In the genomic region with DNA sequence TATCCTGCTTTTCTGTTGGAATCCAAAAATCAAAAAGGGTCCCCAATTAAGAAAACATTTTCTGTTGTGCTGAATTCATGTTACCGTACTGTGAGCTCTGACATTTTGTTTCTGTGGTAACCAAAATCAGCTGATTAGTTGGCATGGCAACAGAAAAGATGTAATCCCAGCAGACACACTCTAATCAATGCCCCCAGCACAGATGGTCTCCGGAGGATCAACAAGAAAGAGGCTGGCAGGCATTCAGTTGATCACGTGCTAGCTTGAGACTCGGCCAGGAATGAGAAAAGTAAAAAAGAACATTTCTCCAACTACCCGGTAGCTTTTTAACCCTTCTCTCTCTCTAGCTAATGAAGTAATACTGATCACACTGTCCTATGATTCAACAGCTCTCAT, we compare ENCODE assay signal across 9 mouse cellular contexts.
A peak's percentile ranks its signal among the peaks of the same experiment; 100 is the strongest.
DNase-seq lines count a peak whose midpoint lies in the region; ATAC-seq lines count a peak whose summit lies in the region.
"Had no signal": no experiment of that assay in that cellular context is flagged by ENCODE, and none has a peak within 500 bp of the region (broad histone marks: within the 10 kb centered on the region; RNA-seq: fewer than 3 reads in every experiment).

No protein-coding gene starts in this region.

- ATAC-seq in neural tube, embryonic 15.5 days (ENCODE audit: low FRiP score) = peak; percentile 91

- no peak overlapping the region for H3K27ac ChIP-seq in neural tube, embryonic 15.5 days (replicated peaks)
- H3K27ac ChIP-seq: liver, embryonic 15.5 days had no signal

- no peaks in the 10 kb centered on the region for H3K27me3 ChIP-seq in neural tube, embryonic 15.5 days (replicated peaks)
- H3K27me3 ChIP-seq: liver, embryonic 15.5 days had no signal

- no peak overlapping the region for H3K4me2 ChIP-seq in neural tube, embryonic 15.5 days
- H3K4me2 ChIP-seq: liver, embryonic 15.5 days had no signal

- 2% methylated on average over 5 of the region's 5 CpGs for WGBS in neural tube, embryonic 15.5 days

- peaks cover 3% of the 10 kb centered on the region; the same call in 1 of the 2 replicates for H3K36me3 ChIP-seq in neural tube, embryonic 15.5 days
- H3K36me3 ChIP-seq: liver, embryonic 15.5 days had no signal

- peak; percentile 79 for DNase-seq in MN1 (ENCODE audit: low spot score)
- peak; percentile 77 to 79 for DNase-seq in cerebellum, postnatal 14 days
- peak; percentile 56 to 63 for DNase-seq in frontal cortex, postnatal 25 days (ENCODE audit: low spot score in 2 of 2)
- DNase-seq in layer of hippocampus, postnatal 36 days = peak; percentile 86
- DNase-seq in testis, postnatal 14 days (ENCODE audit: low spot score) = no peak
- DNase-seq in urinary bladder, adult 18-20 months (ENCODE audit: low spot score in 2 of 2) = no peak
- no peak for DNase-seq in ovary, postnatal 14 days (ENCODE audit: low spot score)

- H3K9me3 ChIP-seq in neural tube, embryonic 15.5 days (replicated peaks) = no peaks in the 10 kb centered on the region
- H3K9me3 ChIP-seq: liver, embryonic 15.5 days had no signal

- peaks cover 11% of the 10 kb centered on the region for H3K4me1 ChIP-seq in neural tube, embryonic 15.5 days
- H3K4me1 ChIP-seq: liver, embryonic 15.5 days had no signal

- no peak overlapping the region for H3K9ac ChIP-seq in neural tube, embryonic 15.5 days (replicated peaks)
- H3K9ac ChIP-seq: liver, embryonic 15.5 days had no signal

- no peak overlapping the region for H3K4me3 ChIP-seq in neural tube, embryonic 15.5 days (replicated peaks)
- H3K4me3 ChIP-seq: liver, embryonic 15.5 days had no signal

Comparison
In these comparisons a context has a peak if more than half of its experiments do, and no peak if none do; other contexts are left out.
1. DNase-seq: peak in MN1 (single experiment), cerebellum, postnatal 14 days (2 of 2), frontal cortex, postnatal 25 days (2 of 2) and layer of hippocampus, postnatal 36 days (2 of 2); none in testis, postnatal 14 days (single experiment), urinary bladder, adult 18-20 months (0 of 2) and ovary, postnatal 14 days (single experiment).